Mouse (Mus musculus) limb, embryonic 15.5 days (tissue): ENCODE results near the gene Wdr72. TPM values are rescaled to one million over a fixed set of nuclear protein-coding genes. Genes with fewer than 3 reads are reported as not detected.

ENCODE experiments used
- ATAC-seq: fragments of 200-750 bp; cut with Nextera tagmentation; 2 replicates; pipeline ENCODE4 v1.8.0; 2017; ENCODE audit warnings: low read depth, moderate TSS enrichment; ENCODE audit not compliant: insufficient number of reproducible peaks, low FRiP score, low TSS enrichment
- H3K27ac ChIP-seq: fragments of 300-500 bp; sonication (generic); 2 replicates; pipeline ENCODE4 v1.5.1; 2015; ENCODE audit warnings: moderate library complexity, mild to moderate bottlenecking, inconsistent platforms
- H3K27me3 ChIP-seq: fragments of 300-500 bp; sonication (generic); 2 replicates; pipeline ENCODE4 v1.6.1; 2015; ENCODE audit warnings: inconsistent platforms
- H3K36me3 ChIP-seq: fragments of 300-500 bp; sonication (generic); 2 replicates; pipeline ENCODE4 v1.6.1; 2015; ENCODE audit warnings: inconsistent platforms
- H3K4me1 ChIP-seq: fragments of 300-500 bp; sonication (generic); 2 replicates; pipeline ENCODE4 v1.6.1; 2015; ENCODE audit warnings: inconsistent platforms
- H3K4me2 ChIP-seq: fragments of 300-500 bp; sonication (generic); 2 replicates; pipeline ENCODE4 v1.6.1; 2015; ENCODE audit warnings: mild to moderate bottlenecking, inconsistent platforms
- H3K4me3 ChIP-seq: fragments of 300-500 bp; sonication (generic); 2 replicates; pipeline ENCODE4 v1.5.1; 2015; ENCODE audit warnings: mild to moderate bottlenecking, inconsistent platforms
- H3K9ac ChIP-seq: fragments of 300-500 bp; sonication (generic); 2 replicates; pipeline ENCODE4 v1.6.1; 2015; ENCODE audit warnings: inconsistent platforms
- H3K9me3 ChIP-seq: fragments of 300-500 bp; sonication (generic); 2 replicates; pipeline ENCODE4 v1.6.1; 2016; ENCODE audit warnings: inconsistent platforms
- WGBS: fragments of 180-500 bp; shearing (Covaris S2); methylation state at CpG from one replicate; pipeline ENCODE4 v1.1.7; 2015; 5-methylcytosine and 5-hydroxymethylcytosine counted together
- polyA plus RNA-seq: library from polyadenylated mRNA; unstranded; fragments of >200 nt; fragmentation: Nextera tagmentation; extraction: Ambion mirVana; gene quantifications from 2 replicates; pipeline ENCODE4 v1.2.1, GENCODE M21; 2015

Wdr72 gene
- polyA plus RNA-seq, result 0.17 and 0.27 TPM in 2 replicates

GRCm38 (mm10) chr9:74109761-74110460, at the start of gene Wdr72:
Gene Wdr72 (plus strand): TSS chr9:74110356.
- H3K36me3 ChIP-seq, result no peaks in the 10 kb centered on the region
- 2% methylated on average over 17 of the region's 17 CpGs for WGBS
- peak within 1 kb of the TSS; percentile 56 for H3K4me2 ChIP-seq
- H3K9me3 ChIP-seq, result no peaks in the 10 kb centered on the region
- H3K9ac ChIP-seq, result no peak within 1 kb of the TSS
- H3K4me3 ChIP-seq, result peak within 1 kb of the TSS; percentile 33
- ATAC-seq, result no peak
- peaks cover 9% of the 10 kb centered on the region for H3K4me1 ChIP-seq
- no peak within 1 kb of the TSS for H3K27ac ChIP-seq
- no peaks in the 10 kb centered on the region for H3K27me3 ChIP-seq

GRCm38 (mm10) chr9:74066278-74066677, 43.9 kb upstream of the Wdr72 start:
- Histone ChIP-seq H3K9me3 (no peaks in the 10 kb centered on the region), H3K36me3 (no peaks in the 10 kb centered on the region), H3K4me1 (no peaks in the 10 kb centered on the region), H3K4me2 (no peak overlapping the region), H3K27ac (no peak overlapping the region), H3K27me3 (no peaks in the 10 kb centered on the region), H3K4me3 (no peak overlapping the region), H3K9ac (no peak overlapping the region)
- WGBS, result 62% methylated on average over 3 of the region's 3 CpGs
- ATAC-seq, result no peak

GRCm38 (mm10) chr9:74066766-74067165, 43.4 kb upstream of the Wdr72 start:
- Histone ChIP-seq H3K9me3 (no peaks in the 10 kb centered on the region), H3K4me2 (no peak overlapping the region), H3K4me3 (no peak overlapping the region), H3K4me1 (no peaks in the 10 kb centered on the region), H3K27ac (no peak overlapping the region), H3K9ac (no peak overlapping the region), H3K27me3 (no peaks in the 10 kb centered on the region), H3K36me3 (no peaks in the 10 kb centered on the region)
- ATAC-seq, result 0 out of 2 replicates have a peak, but pooled peaks have one; percentile 35
- 41% methylated on average over 10 of the region's 10 CpGs for WGBS

- H3K27me3 ChIP-seq, result no peaks in the 10 kb centered on the region
- H3K4me3 ChIP-seq, result no peak overlapping the region
- no peak for ATAC-seq
- H3K4me2 ChIP-seq, result no peak overlapping the region
- H3K4me1 ChIP-seq, result no peaks in the 10 kb centered on the region
- H3K36me3 ChIP-seq, result no peaks in the 10 kb centered on the region
- no peak overlapping the region for H3K9ac ChIP-seq
- no peaks in the 10 kb centered on the region for H3K9me3 ChIP-seq
- H3K27ac ChIP-seq, result no peak overlapping the region
- WGBS, result 63% methylated on average over 2 of the region's 2 CpGs
Observed at GRCm38 (mm10) chr9:74075958-74076357, 34.2 kb upstream of the Wdr72 start.

GRCm38 (mm10) chr9:74078458-74078857, 31.7 kb upstream of the Wdr72 start:
- H3K4me3 ChIP-seq, result no peak overlapping the region
- ATAC-seq, result no peak

GRCm38 (mm10) chr9:74080241-74080640, 29.9 kb upstream of the Wdr72 start:
- WGBS, result 35% methylated on average over 5 of the region's 5 CpGs
- no peaks in the 10 kb centered on the region for H3K9me3 ChIP-seq
- no peak overlapping the region for H3K4me2 ChIP-seq
- H3K4me3 ChIP-seq, result no peak overlapping the region
- no peaks in the 10 kb centered on the region for H3K27me3 ChIP-seq
- no peak overlapping the region for H3K27ac ChIP-seq
- H3K4me1 ChIP-seq, result no peaks in the 10 kb centered on the region
- ATAC-seq, result no peak
- H3K36me3 ChIP-seq, result no peaks in the 10 kb centered on the region
- no peak overlapping the region for H3K9ac ChIP-seq

More at GRCm38 (mm10) chr9:74078458-74078857, 31.7 kb upstream of the Wdr72 start:
- Histone ChIP-seq H3K4me2 (no peak overlapping the region), H3K9ac (no peak overlapping the region), H3K27ac (no peak overlapping the region), H3K36me3 (no peaks in the 10 kb centered on the region), H3K9me3 (no peaks in the 10 kb centered on the region), H3K4me1 (no peaks in the 10 kb centered on the region), H3K27me3 (no peaks in the 10 kb centered on the region)

- H3K9me3 ChIP-seq, result no peaks in the 10 kb centered on the region; the same call in 1 of the 2 replicates
- no peaks in the 10 kb centered on the region for H3K36me3 ChIP-seq
- H3K4me1 ChIP-seq, result no peaks in the 10 kb centered on the region
- no peaks in the 10 kb centered on the region for H3K27me3 ChIP-seq
- H3K4me3 ChIP-seq, result no peak overlapping the region
- H3K9ac ChIP-seq, result no peak overlapping the region
- no peak overlapping the region for H3K4me2 ChIP-seq
- no peak overlapping the region for H3K27ac ChIP-seq
- ATAC-seq, result no peak
Observed at GRCm38 (mm10) chr9:74101591-74101990, 8.6 kb upstream of the Wdr72 start.

GRCm38 (mm10) chr9:74102615-74103014, 7.5 kb upstream of the Wdr72 start:
- Histone ChIP-seq H3K36me3 (no peaks in the 10 kb centered on the region), H3K27ac (no peak overlapping the region), H3K9me3 (no peaks in the 10 kb centered on the region), H3K9ac (no peak overlapping the region), H3K4me1 (no peaks in the 10 kb centered on the region), H3K27me3 (no peaks in the 10 kb centered on the region), H3K4me3 (no peak overlapping the region), H3K4me2 (no peak overlapping the region)
- ATAC-seq, result no peak
- 84% methylated on average over 1 of the region's 1 CpGs for WGBS

- no peak for ATAC-seq
- peaks cover 9% of the 10 kb centered on the region for H3K4me1 ChIP-seq
- no peaks in the 10 kb centered on the region for H3K27me3 ChIP-seq
- H3K36me3 ChIP-seq, result no peaks in the 10 kb centered on the region
- WGBS, result 2% methylated on average over 7 of the region's 7 CpGs
- peak overlapping the region; percentile 33 for H3K4me3 ChIP-seq
- peak overlapping the region; percentile 56 for H3K4me2 ChIP-seq
- H3K27ac ChIP-seq, result no peak overlapping the region
- H3K9ac ChIP-seq, result no peak overlapping the region
- H3K9me3 ChIP-seq, result no peaks in the 10 kb centered on the region
Observed at GRCm38 (mm10) chr9:74110461-74110816, 283 bp downstream of the Wdr72 start.

- no peak overlapping the region for H3K4me2 ChIP-seq
- no peaks in the 10 kb centered on the region for H3K27me3 ChIP-seq
- no peak overlapping the region for H3K9ac ChIP-seq
- WGBS, result 91% methylated on average over 9 of the region's 9 CpGs
- no peaks in the 10 kb centered on the region for H3K36me3 ChIP-seq
- H3K4me3 ChIP-seq, result no peak overlapping the region
- ATAC-seq, result no peak
- H3K4me1 ChIP-seq, result peaks cover 9% of the 10 kb centered on the region
- no peak overlapping the region for H3K27ac ChIP-seq
- no peaks in the 10 kb centered on the region for H3K9me3 ChIP-seq
Observed at GRCm38 (mm10) chr9:74112526-74112925, 2.4 kb downstream of the Wdr72 start.

GRCm38 (mm10) chr9:74126222-74126621, 16.1 kb downstream of the Wdr72 start:
- Histone ChIP-seq H3K27me3 (no peaks in the 10 kb centered on the region), H3K36me3 (no peaks in the 10 kb centered on the region), H3K9ac (no peak overlapping the region), H3K4me2 (no peak overlapping the region), H3K4me1 (no peaks in the 10 kb centered on the region), H3K27ac (no peak overlapping the region), H3K4me3 (no peak overlapping the region), H3K9me3 (no peaks in the 10 kb centered on the region)
- ATAC-seq, result no peak
- 60% methylated on average over 5 of the region's 5 CpGs for WGBS

- 70% methylated on average over 2 of the region's 2 CpGs for WGBS
- Histone ChIP-seq H3K4me1 (no peaks in the 10 kb centered on the region), H3K4me3 (no peak overlapping the region), H3K36me3 (no peaks in the 10 kb centered on the region), H3K9ac (no peak overlapping the region), H3K27ac (no peak overlapping the region), H3K27me3 (no peaks in the 10 kb centered on the region), H3K4me2 (no peak overlapping the region), H3K9me3 (no peaks in the 10 kb centered on the region)
- ATAC-seq, result no peak
Observed at GRCm38 (mm10) chr9:74134010-74134409, 23.9 kb downstream of the Wdr72 start.

- Histone ChIP-seq H3K36me3 (no peaks in the 10 kb centered on the region), H3K9ac (no peak overlapping the region), H3K27ac (no peak overlapping the region), H3K9me3 (no peaks in the 10 kb centered on the region), H3K4me3 (no peak overlapping the region), H3K27me3 (no peaks in the 10 kb centered on the region), H3K4me2 (no peak overlapping the region), H3K4me1 (no peaks in the 10 kb centered on the region)
- no peak for ATAC-seq
- 6% methylated on average over 3 of the region's 3 CpGs for WGBS
Observed at GRCm38 (mm10) chr9:74141864-74142263, 31.7 kb downstream of the Wdr72 start.
